Mouse (Mus musculus) erythroblast, embryonic 14.5 days (primary cell): Measurements from ENCODE around the gene Apon.

Experiments
- GATA1 ChIP-seq: IDR thresholded peaks from 2 replicates; pipeline ENCODE4 v1.6.1; 2012; ENCODE audit warnings: low read length, inconsistent platforms, mixed read lengths
- TAL1 ChIP-seq: IDR thresholded peaks from 3 replicates; pipeline ENCODE4 v1.6.1; 2012; ENCODE audit warnings: low read length, inconsistent platforms, mixed read lengths

DNA sequence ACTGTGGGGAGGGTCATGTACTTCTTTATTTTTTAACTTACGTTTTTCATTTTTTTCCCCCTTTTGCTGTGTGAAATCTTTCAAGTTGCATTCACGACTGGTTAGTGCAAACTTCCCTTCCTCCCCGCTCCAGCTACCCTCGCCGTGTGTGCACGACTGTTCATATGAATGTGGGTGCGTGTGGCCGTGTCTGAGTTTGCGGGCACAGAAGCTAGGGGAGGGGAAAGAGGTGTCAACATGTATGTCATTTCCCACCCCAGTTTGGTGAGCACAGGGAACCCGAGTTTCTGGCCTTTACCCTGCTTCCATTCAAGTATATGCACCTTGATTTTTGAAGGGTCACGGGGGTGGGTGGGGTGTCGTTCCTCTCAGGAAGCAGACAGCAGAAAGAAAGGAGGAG is 23.3 kb upstream of the Apon start:
- TF ChIP-seq GATA1 (no peak), TAL1 (no peak)
